Comparison of ENCODE assay signal across 1 mouse cellular context in genomic region chr4:143983446-143983845, GRCm38 (mm10). TPM values are rescaled to one million over a fixed set of nuclear protein-coding genes. Genes with fewer than 3 reads are reported as not detected.
"Had no signal": no experiment of that assay in that cellular context is flagged by ENCODE, and none has a peak within 500 bp of the region (broad histone marks: within the 10 kb centered on the region; RNA-seq: fewer than 3 reads in every experiment).

No protein-coding gene starts in this region.

RNA-seq across cellular contexts. Expression of gene Pramef17, which starts 10.7 kb away (rescaled TPM):
- total RNA-seq: neutrophil, adult 5-6 weeks had no signal

RNA-seq across cellular contexts. Expression of gene Gm13101, which starts 16.7 kb away (rescaled TPM):
- total RNA-seq: neutrophil, adult 5-6 weeks had no signal

RNA-seq across cellular contexts. Expression of gene Pramef25, which starts 32.6 kb away (rescaled TPM):
- total RNA-seq: neutrophil, adult 5-6 weeks had no signal
